Mouse (Mus musculus) midbrain, embryonic 10.5 days (tissue): ENCODE measurements around the gene Lamtor2. TPM values are rescaled to one million over a fixed set of nuclear protein-coding genes. Genes with fewer than 3 reads are reported as not detected.
"Not testable (repeated sequence)": the region's sequence is repeated elsewhere in the genome, so short reads cannot be mapped to it uniquely, and the experiment has no call there.

Experiments used
- DNase-seq: peaks from one replicate; pipeline ENCODE4 v3.0.0-alpha.2; 2017; ENCODE audit warnings: low spot score
- H3K27ac ChIP-seq: fragments of 300-500 bp; sonication (generic); replicated peaks from 2 replicates; pipeline ENCODE4 v1.5.1; 2016; ENCODE audit warnings: mild to moderate bottlenecking
- H3K27me3 ChIP-seq: fragments of 300-500 bp; sonication (generic); 2 replicates; pipeline ENCODE4 v1.6.1; 2016; ENCODE audit warnings: low read depth, mild to moderate bottlenecking; ENCODE audit not compliant: poor library complexity, severe bottlenecking
- H3K36me3 ChIP-seq: fragments of 300-500 bp; sonication (generic); 2 replicates; pipeline ENCODE4 v1.6.1; 2016; ENCODE audit warnings: mild to moderate bottlenecking, moderate library complexity
- H3K4me1 ChIP-seq: fragments of 300-500 bp; sonication (generic); 2 replicates; pipeline ENCODE4 v1.6.1; 2016
- H3K4me3 ChIP-seq: fragments of 300-500 bp; sonication (generic); 2 replicates; pipeline ENCODE4 v1.5.1; 2016; ENCODE audit warnings: mild to moderate bottlenecking, moderate library complexity
- H3K9me3 ChIP-seq: fragments of 300-500 bp; sonication (generic); replicated peaks from 2 replicates; pipeline ENCODE4 v1.6.1; 2016; ENCODE audit warnings: mild to moderate bottlenecking
- WGBS: fragments of 180-500 bp; shearing (Covaris S2); methylation state at CpG from one replicate; pipeline ENCODE4 v1.1.7; 2016; 5-methylcytosine and 5-hydroxymethylcytosine counted together
- polyA plus RNA-seq: library from polyadenylated mRNA; unstranded; fragments of >200 nt; fragmentation: Nextera tagmentation; extraction: Ambion mirVana; gene quantifications from 2 replicates; pipeline ENCODE4 v1.2.1, GENCODE M21; 2016

Lamtor2 gene
- polyA plus RNA-seq, 1 experiment from 2014 or later: 175 TPM

- Histone ChIP-seq H3K27me3 (no peaks in the 10 kb centered on the region), H3K4me1 (peaks cover 19% of the 10 kb centered on the region), H3K36me3 (peaks cover 31% of the 10 kb centered on the region), H3K27ac (peak overlapping the region; percentile 87), H3K9me3 (no peaks in the 10 kb centered on the region), H3K4me3 (peak overlapping the region; percentile 94)
- 49% methylated on average over 8 of the region's 8 CpGs for WGBS
- DNase-seq: no peak
Measured at GRCm38 (mm10) chr3:88578498-88579424, 25.9 kb upstream of the Lamtor2 start.

- not testable (repeated sequence) for H3K27me3 ChIP-seq, H3K27ac ChIP-seq, H3K9me3 ChIP-seq, H3K4me3 ChIP-seq, DNase-seq
- H3K4me1 ChIP-seq: peaks cover 19% of the 10 kb centered on the region
- 87% methylated on average over 5 of the region's 5 CpGs for WGBS
- peaks cover 22% of the 10 kb centered on the region for H3K36me3 ChIP-seq
Measured at GRCm38 (mm10) chr3:88577846-88578245, 25.0 kb upstream of the Lamtor2 start.

GRCm38 (mm10) chr3:88575540-88575939 is 22.7 kb upstream of the Lamtor2 start, which contains the start of gene Ssr2:
TSS of gene Ssr2 (plus strand) at chr3:88575876.
- Histone ChIP-seq H3K4me1 (peaks cover 13% of the 10 kb centered on the region), H3K9me3 (no peaks in the 10 kb centered on the region), H3K4me3 (no peak within 1 kb of the TSS), H3K36me3 (peaks cover 5% of the 10 kb centered on the region), H3K27ac (no peak within 1 kb of the TSS), H3K27me3 (no peaks in the 10 kb centered on the region)
- DNase-seq: no peak
- WGBS: 84% methylated on average over 3 of the region's 3 CpGs

DNA sequence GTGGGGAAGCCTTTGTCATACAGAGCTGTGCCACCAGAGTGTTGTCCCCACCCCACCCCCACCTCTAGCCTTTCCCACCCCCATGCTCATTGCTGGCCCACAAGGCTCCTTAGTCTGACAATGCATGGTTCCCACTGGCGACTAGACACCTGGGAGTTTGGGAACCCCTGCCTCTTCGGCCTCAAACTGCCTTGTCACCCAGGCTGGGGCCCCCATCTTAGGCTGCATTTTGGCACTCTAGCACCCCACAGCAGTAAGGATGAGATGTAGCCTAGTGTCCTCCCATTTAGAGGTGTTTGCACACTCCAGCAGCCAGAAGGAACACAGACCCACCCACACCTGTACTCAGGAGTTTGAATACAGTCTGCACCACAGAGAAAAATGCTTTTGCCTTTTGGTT is 20.9 kb upstream of the Lamtor2 start:
- Histone ChIP-seq H3K27me3 (no peaks in the 10 kb centered on the region), H3K4me1 (peaks cover under 1% of the 10 kb centered on the region), H3K36me3 (peaks cover 23% of the 10 kb centered on the region), H3K27ac (no peak overlapping the region), H3K4me3 (no peak overlapping the region), H3K9me3 (no peaks in the 10 kb centered on the region)
- DNase-seq: no peak
- WGBS: 91% methylated on average over 2 of the region's 2 CpGs

GRCm38 (mm10) chr3:88572835-88573234 is 20.0 kb upstream of the Lamtor2 start:
- no peaks in the 10 kb centered on the region for H3K9me3 ChIP-seq
- no peak for DNase-seq
- H3K27me3 ChIP-seq: no peaks in the 10 kb centered on the region
- no peak overlapping the region for H3K27ac ChIP-seq
- peaks cover 32% of the 10 kb centered on the region for H3K36me3 ChIP-seq
- WGBS: 83% methylated on average over 2 of the region's 2 CpGs
- no peak overlapping the region for H3K4me3 ChIP-seq
- no peaks in the 10 kb centered on the region for H3K4me1 ChIP-seq

- peaks cover 42% of the 10 kb centered on the region for H3K36me3 ChIP-seq
- DNase-seq: no peak
- H3K9me3 ChIP-seq: no peaks in the 10 kb centered on the region
- H3K4me3 ChIP-seq: no peak overlapping the region
- no peaks in the 10 kb centered on the region for H3K4me1 ChIP-seq
- H3K27me3 ChIP-seq: no peaks in the 10 kb centered on the region
- 84% methylated on average over 1 of the region's 1 CpGs for WGBS
- H3K27ac ChIP-seq: no peak overlapping the region
Measured at GRCm38 (mm10) chr3:88571856-88572255, 19.0 kb upstream of the Lamtor2 start.

GRCm38 (mm10) chr3:88570341-88570740 is 17.5 kb upstream of the Lamtor2 start:
- no peak overlapping the region for H3K4me3 ChIP-seq
- peaks cover 57% of the 10 kb centered on the region for H3K36me3 ChIP-seq
- no peaks in the 10 kb centered on the region for H3K27me3 ChIP-seq

DNA sequence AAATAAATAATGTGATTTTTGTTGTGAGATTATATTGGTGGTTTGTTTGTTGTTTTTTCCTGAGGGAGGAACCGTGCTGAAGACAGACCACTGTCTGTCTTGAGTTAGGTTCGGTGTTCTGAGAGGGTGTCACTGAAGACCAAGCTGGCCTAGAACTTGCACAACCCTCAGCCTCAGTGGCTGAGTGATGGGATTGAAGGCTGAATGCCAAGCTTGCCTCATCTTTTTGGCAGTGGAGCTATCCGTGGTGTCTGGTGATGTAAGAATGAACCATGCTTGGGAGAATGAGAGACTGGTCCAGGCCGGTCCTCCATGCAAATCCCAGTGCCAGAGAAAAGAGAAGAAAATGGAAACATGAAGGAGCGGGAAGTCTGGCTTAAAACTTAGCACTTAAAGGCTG is 16.8 kb upstream of the Lamtor2 start:
- no peak for DNase-seq
- Histone ChIP-seq H3K27ac (no peak overlapping the region), H3K4me3 (no peak overlapping the region), H3K4me1 (no peaks in the 10 kb centered on the region), H3K9me3 (no peaks in the 10 kb centered on the region), H3K27me3 (no peaks in the 10 kb centered on the region), H3K36me3 (peaks cover 64% of the 10 kb centered on the region)
- WGBS: 93% methylated on average over 5 of the region's 5 CpGs

More at GRCm38 (mm10) chr3:88570341-88570740, 17.5 kb upstream of the Lamtor2 start:
- no peak overlapping the region for H3K27ac ChIP-seq
- H3K9me3 ChIP-seq: no peaks in the 10 kb centered on the region
- WGBS: 95% methylated on average over 10 of the region's 10 CpGs
- no peaks in the 10 kb centered on the region for H3K4me1 ChIP-seq
- no peak for DNase-seq

DNA sequence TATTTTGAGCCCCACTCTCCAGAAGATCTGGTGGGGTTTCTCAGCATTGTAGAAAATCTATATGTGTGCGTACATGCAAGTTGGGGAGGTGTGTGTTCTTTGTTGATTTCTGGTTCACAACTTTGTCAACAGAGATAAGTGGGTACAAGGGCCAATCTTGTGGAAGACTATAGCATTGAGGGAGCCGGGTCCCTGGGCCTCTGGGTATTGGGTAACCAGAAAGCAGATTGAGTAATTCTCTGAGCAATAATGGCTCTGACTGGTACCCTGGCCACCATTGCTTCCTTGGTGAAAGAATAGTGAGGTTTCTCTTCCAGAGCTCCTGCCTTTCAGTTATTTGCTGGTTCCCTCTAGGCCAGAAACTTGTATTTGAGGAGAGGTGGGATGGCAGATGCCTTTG is 16.2 kb upstream of the Lamtor2 start:
- H3K9me3 ChIP-seq: no peaks in the 10 kb centered on the region
- peaks cover 70% of the 10 kb centered on the region for H3K36me3 ChIP-seq
- no peaks in the 10 kb centered on the region for H3K4me1 ChIP-seq
- no peak overlapping the region for H3K27ac ChIP-seq
- H3K4me3 ChIP-seq: no peak overlapping the region
- 94% methylated on average over 2 of the region's 2 CpGs for WGBS
- H3K27me3 ChIP-seq: no peaks in the 10 kb centered on the region
- DNase-seq: no peak

DNA sequence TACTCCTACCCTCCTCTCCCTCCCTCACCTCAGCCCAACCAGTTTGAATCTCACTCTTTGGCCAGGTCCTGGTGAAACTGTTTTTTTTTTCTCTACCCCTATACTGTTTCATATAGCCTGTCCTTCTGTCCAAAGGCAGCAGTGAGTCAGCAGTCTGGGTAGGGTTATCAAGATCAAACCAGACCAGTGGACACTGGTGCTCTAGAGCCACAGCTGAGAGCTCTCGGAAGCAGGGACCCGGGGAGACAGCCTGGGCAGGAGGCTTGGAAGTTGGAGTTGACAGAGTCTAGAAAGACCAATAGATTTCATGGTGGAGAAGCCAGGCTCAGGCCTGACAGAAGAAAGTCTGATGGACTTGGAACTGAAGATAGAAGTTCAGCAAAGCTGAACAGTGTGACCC is 15.7 kb upstream of the Lamtor2 start:
- no peaks in the 10 kb centered on the region for H3K27me3 ChIP-seq
- H3K36me3 ChIP-seq: peaks cover 74% of the 10 kb centered on the region
- H3K9me3 ChIP-seq: no peaks in the 10 kb centered on the region
- H3K27ac ChIP-seq: no peak overlapping the region
- peaks cover under 1% of the 10 kb centered on the region; the same call in 1 of the 2 replicates for H3K4me1 ChIP-seq
- no peak for DNase-seq
- no peak overlapping the region for H3K4me3 ChIP-seq
- 95% methylated on average over 2 of the region's 2 CpGs for WGBS

DNA sequence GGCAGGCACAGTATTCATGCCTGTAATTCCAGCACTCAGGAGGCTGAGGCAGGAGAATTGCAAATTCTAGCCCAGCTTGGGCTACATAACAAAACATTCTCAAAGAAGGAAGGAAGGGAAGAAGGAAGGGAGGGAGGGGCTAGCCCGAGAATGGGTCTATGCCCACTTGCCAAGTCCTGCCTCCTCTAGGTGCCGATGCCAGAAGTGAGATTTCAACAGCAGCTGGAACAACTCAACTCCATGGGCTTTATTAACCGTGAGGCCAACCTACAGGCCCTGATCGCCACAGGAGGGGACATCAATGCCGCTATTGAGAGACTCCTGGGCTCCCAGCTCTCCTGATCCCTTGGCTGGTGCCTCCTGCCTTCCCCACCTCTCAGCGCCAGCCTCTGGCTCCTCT is 15.0 kb upstream of the Lamtor2 start:
- no peak overlapping the region for H3K4me3 ChIP-seq
- no peak overlapping the region for H3K27ac ChIP-seq
- no peaks in the 10 kb centered on the region for H3K27me3 ChIP-seq
- 93% methylated on average over 6 of the region's 6 CpGs for WGBS
- no peak for DNase-seq
- peaks cover 82% of the 10 kb centered on the region for H3K36me3 ChIP-seq
- H3K9me3 ChIP-seq: no peaks in the 10 kb centered on the region
- peaks cover 3% of the 10 kb centered on the region; the same call in 1 of the 2 replicates for H3K4me1 ChIP-seq

DNA sequence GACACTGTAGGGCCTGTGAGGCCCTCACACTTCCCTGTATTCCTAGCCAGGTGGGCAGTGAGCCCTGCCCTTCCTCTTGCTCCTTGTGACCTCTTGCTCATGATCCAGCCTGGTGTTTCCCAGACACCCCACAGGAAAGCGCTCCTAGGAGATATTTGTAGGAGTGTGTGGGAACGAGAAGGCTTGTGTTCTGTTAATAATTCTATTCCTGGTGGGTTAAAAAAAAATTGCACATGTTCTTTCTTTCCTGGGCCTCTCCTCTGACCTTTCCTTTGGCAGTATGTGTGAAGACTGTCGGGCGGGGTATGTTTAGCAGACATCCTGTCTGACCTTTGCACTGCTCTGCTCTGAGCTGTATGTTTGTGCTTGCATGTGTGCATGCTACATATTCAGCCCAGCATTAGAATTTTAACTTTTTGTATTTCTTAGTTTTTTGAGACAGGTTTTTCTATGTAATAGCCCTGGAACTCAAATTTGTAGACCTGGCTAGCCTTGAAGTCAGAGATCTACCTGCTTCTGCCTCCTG is 13.7 kb upstream of the Lamtor2 start:
- Histone ChIP-seq H3K4me1 (peaks cover 3% of the 10 kb centered on the region; the same call in 1 of the 2 replicates), H3K4me3 (no peak overlapping the region), H3K27me3 (no peaks in the 10 kb centered on the region), H3K9me3 (no peaks in the 10 kb centered on the region), H3K36me3 (peaks cover 95% of the 10 kb centered on the region), H3K27ac (no peak overlapping the region)
- DNase-seq: no peak
- WGBS: 96% methylated on average over 4 of the region's 4 CpGs

GRCm38 (mm10) chr3:88566116-88566515 is 13.2 kb upstream of the Lamtor2 start:
- no peak for DNase-seq
- H3K36me3 ChIP-seq: peaks cover 99% of the 10 kb centered on the region
- WGBS: 91% methylated on average over 3 of the region's 3 CpGs

More at GRCm38 (mm10) chr3:88566116-88566515, 13.2 kb upstream of the Lamtor2 start:
- Histone ChIP-seq H3K9me3 (no peaks in the 10 kb centered on the region), H3K27ac (no peak overlapping the region), H3K4me3 (no peak overlapping the region), H3K27me3 (no peaks in the 10 kb centered on the region), H3K4me1 (peaks cover 3% of the 10 kb centered on the region; the same call in 1 of the 2 replicates)
